Mouse (Mus musculus): ENCODE measurements around the gene Hunk. TPM values are rescaled to one million over a fixed set of nuclear protein-coding genes. Genes with fewer than 3 reads are reported as not detected.

Gene Hunk
- total RNA-seq, 2 experiments from 2014 or later = 6.0 to 6.1 TPM

DNA sequence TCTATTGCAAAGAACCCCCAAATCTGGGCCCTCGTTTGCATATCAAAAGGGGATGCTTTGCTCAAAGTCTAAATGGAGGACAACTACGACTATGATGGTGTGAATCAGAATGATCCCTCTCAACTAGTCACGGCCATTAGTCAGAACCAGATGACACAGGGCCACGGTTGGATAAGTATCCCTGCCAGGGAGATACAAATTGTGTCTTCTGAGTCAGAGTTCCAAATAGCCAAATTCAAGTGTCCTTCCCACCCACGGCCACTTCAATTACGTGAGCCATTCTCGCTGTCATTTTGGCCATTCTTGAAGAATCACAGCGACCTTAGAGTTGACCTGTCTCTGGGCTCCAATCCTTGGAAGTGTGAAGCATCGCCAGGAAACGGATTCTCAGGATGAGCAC, 119.4 kb downstream of the Hunk start:
- no peak for DNase-seq

DNA sequence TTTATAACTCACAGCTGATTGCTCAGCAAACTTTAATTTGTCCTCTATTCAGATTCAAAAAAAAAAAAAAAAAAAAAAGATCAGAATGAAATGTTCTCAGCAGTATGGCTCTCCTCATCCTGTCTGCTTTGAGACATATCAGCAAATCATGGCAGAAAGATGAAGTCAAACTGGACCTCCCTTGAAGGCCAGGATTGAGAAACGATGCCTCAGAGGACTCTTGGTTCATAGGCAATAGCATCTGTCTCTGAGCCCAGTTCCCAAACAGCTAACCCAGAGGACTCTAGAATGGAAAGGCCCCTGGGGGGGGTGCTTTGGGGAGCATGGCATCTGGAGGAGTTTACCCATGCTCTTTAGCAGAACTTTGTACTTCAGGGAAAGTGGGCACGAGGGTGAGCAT, 119.9 kb downstream of the Hunk start:
- DNase-seq = no peak

- no peak for DNase-seq
Measured at GRCm38 (mm10) chr16:90511551-90512296, 125.9 kb downstream of the Hunk start.

DNA sequence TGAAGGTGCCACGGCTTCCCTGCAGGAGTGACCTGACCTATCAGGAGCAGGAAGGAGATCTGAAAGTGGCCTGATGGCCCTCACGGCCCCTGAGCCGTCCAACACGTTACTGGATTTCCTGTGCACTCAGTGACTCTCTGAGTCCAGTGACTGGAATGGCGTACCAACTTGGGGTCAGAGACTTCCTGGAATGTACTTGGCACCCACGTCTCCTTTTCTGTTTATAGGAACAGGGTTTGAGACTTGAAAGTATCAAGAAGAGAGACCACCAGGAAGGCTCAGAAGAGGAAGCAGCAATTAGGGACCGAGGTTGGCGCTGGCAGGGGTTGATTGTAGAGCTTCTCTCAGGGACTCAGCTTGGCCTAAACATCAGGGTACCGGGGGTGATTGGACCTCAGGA, 131.2 kb downstream of the Hunk start:
- DNase-seq = no peak

DNA sequence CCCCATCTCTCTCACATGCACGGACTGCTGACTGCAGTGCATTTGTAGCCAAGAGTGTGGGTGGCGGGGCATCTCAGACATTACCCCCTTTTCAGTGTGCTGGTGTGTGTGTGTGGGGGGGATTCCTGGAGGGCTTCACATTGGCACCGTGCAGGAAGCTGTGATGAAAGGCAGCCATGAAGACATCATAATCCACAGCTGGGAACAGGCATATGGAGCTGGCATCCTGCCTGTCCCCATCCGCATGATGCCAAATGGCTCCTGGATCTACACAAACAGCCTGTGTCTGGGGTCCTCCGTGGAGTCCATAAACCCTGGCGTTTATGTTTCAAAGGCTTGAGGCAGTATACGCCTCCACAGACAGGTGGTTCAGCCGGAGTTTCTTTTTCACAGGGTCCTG, 132.4 kb downstream of the Hunk start:
- no peak for DNase-seq

DNA sequence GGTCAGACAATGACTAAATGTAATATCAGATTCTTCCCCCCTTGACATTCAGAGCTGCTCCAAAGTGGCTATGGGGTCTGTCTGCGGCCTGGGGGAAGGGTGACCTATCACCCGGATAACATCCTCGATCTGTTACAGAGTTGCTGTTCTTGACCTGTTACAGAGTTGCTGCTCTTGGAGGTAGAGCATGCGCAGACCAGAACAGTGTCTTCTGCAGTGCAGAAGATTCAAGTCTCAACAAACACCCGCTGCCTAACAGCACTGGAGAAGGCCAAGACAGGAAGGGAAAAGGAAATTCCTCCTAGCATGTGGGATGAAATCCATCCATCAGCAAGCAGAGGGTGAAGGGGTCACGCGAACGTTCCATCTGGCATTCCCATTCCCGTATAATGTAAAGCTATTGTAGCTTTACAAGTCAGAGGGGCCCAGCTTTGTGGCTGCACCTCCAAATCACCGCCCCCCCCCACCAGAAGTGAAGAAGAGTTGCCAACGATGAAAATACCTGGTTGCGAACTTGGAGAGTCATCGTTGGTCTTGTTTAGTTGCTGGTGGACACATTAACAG, 133.0 kb downstream of the Hunk start:
- no peak for DNase-seq

- no peak for DNase-seq
Measured at GRCm38 (mm10) chr16:90521191-90521950, 135.6 kb downstream of the Hunk start.

DNA sequence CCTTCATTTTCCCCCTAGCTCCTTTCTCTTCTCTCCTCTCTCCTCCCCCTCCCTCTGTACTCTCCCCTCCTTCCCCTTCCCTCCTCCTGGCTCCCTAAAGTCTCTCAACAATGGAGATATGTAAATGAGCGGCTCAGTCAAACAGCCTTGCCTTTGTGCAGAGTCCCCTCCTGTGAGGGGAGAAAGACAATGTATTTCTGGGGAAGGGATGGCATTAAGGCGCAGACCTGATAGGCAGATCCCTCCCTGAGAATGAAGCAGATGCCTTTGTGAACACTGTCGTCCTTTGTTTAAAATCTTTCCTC, 136.1 kb downstream of the Hunk start:
- DNase-seq = no peak

DNA sequence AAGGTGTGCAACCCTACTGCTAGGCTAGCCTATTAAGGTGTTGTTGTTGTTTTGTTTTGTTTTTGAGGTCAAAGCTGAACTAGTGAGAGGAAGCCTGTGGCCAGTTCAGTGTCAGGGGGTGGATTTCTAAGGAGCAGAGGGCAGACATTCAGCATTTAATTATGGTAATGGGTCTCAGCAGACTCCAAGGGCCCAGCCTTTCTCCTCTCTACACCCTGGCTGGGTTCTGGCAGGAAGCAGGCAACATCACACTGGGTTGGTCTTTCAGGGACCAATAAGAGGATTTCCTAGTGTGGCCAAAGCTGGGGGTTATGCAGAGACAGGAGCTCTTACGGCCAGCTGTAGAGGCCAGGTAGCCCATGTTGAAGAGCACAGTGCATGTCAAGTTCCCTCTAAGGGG, 136.8 kb downstream of the Hunk start:
- no peak for DNase-seq

DNA sequence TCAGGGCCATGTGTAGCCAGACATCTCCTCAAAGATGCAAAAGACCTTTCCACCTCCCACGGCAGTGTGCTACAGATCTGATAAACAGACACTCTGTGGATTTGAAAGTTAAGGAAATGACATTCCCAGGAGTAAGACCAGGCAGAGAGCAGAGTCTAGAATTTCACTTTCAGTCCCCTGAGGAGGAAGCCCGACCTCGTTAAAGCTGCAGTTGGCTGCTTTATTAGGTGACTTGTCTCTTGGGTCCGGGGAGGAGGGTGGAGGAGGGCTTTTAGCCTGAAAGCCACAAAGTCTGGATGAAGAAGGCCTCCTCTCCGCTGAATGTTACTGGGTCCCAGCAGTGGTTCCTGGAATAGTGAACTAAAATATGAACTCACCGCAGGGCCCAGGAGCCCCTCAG, 137.6 kb downstream of the Hunk start:
- no peak for DNase-seq

DNA sequence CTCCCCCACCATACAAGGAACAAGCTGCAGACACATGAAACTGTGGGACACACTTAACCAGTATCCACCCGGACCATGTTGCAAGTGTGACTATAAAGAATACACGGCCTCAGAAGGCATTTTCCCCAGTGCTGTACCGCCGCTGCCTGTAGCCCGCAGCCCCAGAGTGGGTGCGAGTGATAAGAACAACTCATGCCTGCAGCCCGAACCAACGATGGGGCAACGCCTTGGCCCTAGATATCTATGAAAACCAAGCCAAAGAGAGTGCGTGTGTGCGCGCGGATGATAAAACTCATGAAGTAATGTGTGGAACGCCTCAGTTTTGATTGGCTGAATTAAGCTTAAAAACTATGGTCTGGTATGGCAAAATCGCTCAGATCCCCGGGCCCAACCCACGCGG, 138.1 kb downstream of the Hunk start:
- DNase-seq = no peak

- DNase-seq = no peak
Measured at GRCm38 (mm10) chr16:90524393-90524792, 138.6 kb downstream of the Hunk start.

DNA sequence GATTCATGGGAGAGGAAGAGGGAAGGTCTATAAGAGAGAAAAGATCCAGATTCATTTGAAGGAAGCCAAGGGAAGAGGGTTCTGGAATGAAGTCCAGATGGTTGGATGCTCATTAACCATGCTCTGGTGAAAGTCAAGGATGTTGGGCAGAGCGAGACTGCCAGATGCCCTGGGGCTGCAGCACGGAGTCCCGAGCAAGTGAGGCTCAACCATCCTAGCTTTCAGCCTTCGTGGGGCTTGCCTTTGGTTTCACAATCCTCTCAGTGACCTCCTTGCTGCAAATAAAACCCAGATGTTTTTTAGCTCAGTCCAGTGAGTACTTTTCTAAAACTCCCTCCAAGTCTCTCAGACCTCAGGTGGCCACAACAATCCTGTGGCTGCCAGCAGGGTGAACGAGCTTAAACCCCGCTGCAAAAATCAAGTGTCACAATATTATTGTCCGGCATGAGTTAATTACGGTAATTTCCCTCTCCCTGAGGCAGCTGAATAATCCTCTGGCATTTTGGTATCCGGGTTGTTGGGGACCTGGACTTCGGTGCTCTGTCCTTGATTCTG, 147.4 kb downstream of the Hunk start:
- DNase-seq = no peak

- DNase-seq = no peak
Measured at GRCm38 (mm10) chr16:90534591-90534990, 148.8 kb downstream of the Hunk start.

GRCm38 (mm10) chr16:90538926-90539325, 153.1 kb downstream of the Hunk start:
- peak; percentile 35 for DNase-seq

GRCm38 (mm10) chr16:90541191-90541590, 155.4 kb downstream of the Hunk start:
- DNase-seq = no peak

DNA sequence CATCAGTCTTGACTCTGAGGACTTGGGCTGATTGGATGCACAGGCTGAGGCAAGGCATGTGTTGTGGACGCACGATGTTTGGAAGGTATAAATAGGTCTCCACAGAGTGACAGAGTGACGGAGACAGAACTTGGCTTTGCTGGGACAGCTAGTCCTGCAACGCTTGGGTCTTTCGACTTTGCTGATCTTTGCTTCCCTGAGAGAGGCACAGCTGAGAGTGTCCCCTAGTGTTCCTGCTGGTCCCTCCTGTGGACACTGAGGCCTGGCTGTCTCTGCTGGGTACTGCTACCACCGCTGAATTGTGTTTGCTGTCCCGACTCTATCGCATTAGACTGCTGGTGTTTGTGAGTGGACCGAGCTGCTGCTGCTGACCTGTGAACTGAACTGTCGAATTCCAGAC, 156.6 kb downstream of the Hunk start:
- no peak for DNase-seq

DNA sequence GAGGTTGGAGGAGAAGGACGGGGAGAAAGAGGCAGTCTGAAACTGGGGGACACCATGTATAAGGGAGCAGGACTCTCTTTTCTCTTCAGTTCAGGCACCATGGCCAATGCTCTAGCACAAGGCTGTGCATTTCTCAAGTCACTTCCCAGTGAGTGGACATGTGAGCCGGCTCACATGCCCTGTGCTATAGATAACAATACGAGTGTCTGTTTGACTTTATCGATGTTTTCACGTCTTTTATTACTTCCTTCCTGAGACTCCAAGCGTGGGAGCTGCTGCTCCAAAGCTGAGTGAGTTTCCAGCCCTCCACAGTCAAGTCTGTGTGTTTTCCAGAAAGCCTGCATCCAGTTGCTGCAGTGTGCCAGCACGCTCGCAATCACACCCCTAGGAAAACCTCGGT, 158.4 kb downstream of the Hunk start:
- no peak for DNase-seq

DNA sequence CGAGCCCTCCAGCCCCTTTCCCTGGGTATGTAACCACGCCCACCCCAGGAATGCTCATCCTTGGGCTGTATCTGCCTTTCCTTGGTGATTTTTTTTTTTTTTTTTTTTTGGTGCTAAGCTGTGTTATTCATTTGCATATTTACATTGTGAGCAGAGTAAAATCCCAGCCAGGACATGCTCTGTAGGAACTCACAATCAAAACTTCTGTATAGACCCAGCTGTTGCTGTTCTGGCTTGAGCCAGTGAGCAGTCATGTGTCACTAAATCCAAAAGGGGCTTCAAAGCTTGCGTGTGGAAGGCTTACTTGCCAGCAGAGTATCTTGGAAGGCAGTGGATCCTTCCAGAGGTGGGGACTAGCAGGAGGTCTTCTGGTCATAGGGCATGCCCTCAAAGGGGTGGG, 159.7 kb downstream of the Hunk start:
- no peak for DNase-seq

DNA sequence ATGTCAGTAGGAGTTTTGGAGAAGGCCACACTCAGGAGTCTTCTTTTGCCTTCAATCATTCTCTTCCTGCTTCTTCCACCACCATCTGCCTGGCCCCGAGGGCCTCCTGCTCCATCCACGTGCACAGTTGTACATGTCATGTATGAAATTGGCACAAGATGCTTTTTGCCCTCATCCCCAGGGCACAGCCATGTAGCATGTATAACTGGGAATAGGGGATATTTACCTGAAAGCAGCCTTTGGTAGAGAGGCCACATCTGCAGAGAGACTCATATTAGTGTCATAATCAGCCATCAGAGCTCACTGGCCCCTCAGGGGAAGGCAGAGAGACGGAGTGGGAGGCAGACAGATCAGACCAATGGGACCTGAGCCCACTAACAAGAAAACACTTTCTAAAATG, 160.8 kb downstream of the Hunk start:
- DNase-seq = no peak

DNA sequence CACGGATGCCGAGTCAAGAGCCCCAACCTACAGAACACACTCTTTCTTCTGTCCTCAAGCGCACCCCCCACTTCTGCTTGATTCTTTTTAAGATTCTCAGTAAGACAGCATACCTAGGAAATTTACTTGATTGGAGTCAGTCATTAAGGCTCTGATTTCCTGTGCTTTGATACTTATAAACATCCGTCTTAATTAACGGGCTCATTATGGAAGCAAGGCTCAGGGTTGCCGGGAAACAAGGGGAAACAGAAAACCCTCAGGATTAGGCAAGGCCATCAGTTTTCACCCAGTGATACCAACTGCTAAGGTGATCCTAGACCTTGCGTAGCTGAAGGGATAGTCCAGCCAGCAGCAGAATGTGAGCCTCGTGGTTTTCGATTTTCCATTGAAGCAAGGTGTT, 162.2 kb downstream of the Hunk start:
- no peak for DNase-seq

All from gastrocnemius, postnatal 10 days (tissue).